Mouse (Mus musculus) left cerebral cortex, adult 6 months (tissue): ENCODE data around the gene Ccdc77. TPM values are rescaled to one million over a fixed set of nuclear protein-coding genes. Genes with fewer than 3 reads are reported as not detected.

Source experiments
- long read RNA-seq, 2 experiments: library from polyadenylated mRNA; unstranded; transcript quantifications; one replicate each; pipeline ENCODE4 v2.0.0; 2019 to 2020
- polyA plus RNA-seq: library from polyadenylated mRNA; unstranded; fragments of <200 nt; fragmentation: Nextera tagmentation; gene quantifications from 2 replicates; pipeline ENCODE4 v1.2.3, GENCODE M21; 2021

Gene Ccdc77
- polyA plus RNA-seq = 3.7 and 4.2 TPM in 2 replicates
- long read RNA-seq, experiment 1, partial matches to known transcripts = 0 of 17 reads
- long read RNA-seq, experiment 1, other reads (novel, unspliced or antisense) = 14 of 17 reads
- long read RNA-seq, experiment 2, partial matches to known transcripts = 4 of 5 reads
- long read RNA-seq, experiment 2, other reads (novel, unspliced or antisense) = 1 of 5 reads

GRCm38 (mm10) chr6:120363688-120364522 lies at the start of gene Ccdc77, which contains the start of gene Kdm5a:
Gene Ccdc77, minus strand, starts transcription at chr6:120364374.
Gene Kdm5a, plus strand, starts transcription at chr6:120364124.

GRCm38 (mm10) chr6:120294056-120294784 lies 70.0 kb downstream of the Ccdc77 start, which contains the start of the genes D330020A13Rik and B4galnt3:
Gene D330020A13Rik, plus strand, starts transcription at chr6:120294364.
Gene B4galnt3, minus strand, starts transcription at chr6:120294559.

Other genes starting within 250 kb of the Ccdc77 start
- 0.14 TPM in 1 of 2 replicates, not detected in the other for gene D330020A13Rik, start 70.0 kb downstream of the Ccdc77 start, polyA plus RNA-seq
- 0.11 and 0.26 TPM in 2 replicates for gene B4galnt3, start 69.8 kb downstream of the Ccdc77 start, polyA plus RNA-seq
- 11.0 and 12.1 TPM in 2 replicates for gene Kdm5a, start 250 bp downstream of the Ccdc77 start, polyA plus RNA-seq
- gene Il17ra, start 98.9 kb upstream of the Ccdc77 start, polyA plus RNA-seq = 8.0 and 11.2 TPM in 2 replicates
- gene Tmem121b, start 129.4 kb upstream of the Ccdc77 start, polyA plus RNA-seq = 3.8 and 7.1 TPM in 2 replicates
- 8.2 and 11.2 TPM in 2 replicates for gene Hdhd5, start 166.9 kb upstream of the Ccdc77 start, polyA plus RNA-seq